Mouse (Mus musculus) intestine, postnatal 0 days (tissue): Measurements from ENCODE around the gene Olfr157. TPM values are rescaled to one million over a fixed set of nuclear protein-coding genes. Genes with fewer than 3 reads are reported as not detected.

Experiments
- ATAC-seq: fragments of 200-750 bp; cut with Nextera tagmentation; 2 replicates; pipeline ENCODE4 v1.8.0; 2017; ENCODE audit warnings: mild to moderate bottlenecking, moderate TSS enrichment, moderate library complexity
- H3K27ac ChIP-seq: fragments of 300-500 bp; sonication (generic); 2 replicates; pipeline ENCODE4 v1.5.1; 2014; ENCODE audit warnings: mild to moderate bottlenecking, low read depth, low read length, moderate library complexity
- H3K27me3 ChIP-seq: fragments of 300-500 bp; sonication (generic); replicated peaks from 2 replicates; pipeline ENCODE4 v1.6.1; 2014; ENCODE audit warnings: low read length, mixed read lengths; ENCODE audit not compliant: control insufficient read depth, insufficient read depth
- H3K36me3 ChIP-seq: fragments of 300-500 bp; sonication (generic); 2 replicates; pipeline ENCODE4 v1.6.1; 2014; ENCODE audit warnings: mild to moderate bottlenecking, moderate library complexity; ENCODE audit not compliant: control insufficient read depth, insufficient read depth
- H3K4me1 ChIP-seq: fragments of 300-500 bp; sonication (generic); replicated peaks from 2 replicates; pipeline ENCODE4 v1.6.1; 2014; ENCODE audit warnings: antibody characterized with exemption, low read length, mixed read lengths; ENCODE audit not compliant: control insufficient read depth, insufficient read depth
- H3K4me2 ChIP-seq: fragments of 300-500 bp; sonication (generic); replicated peaks from 2 replicates; pipeline ENCODE4 v1.6.1; 2014; ENCODE audit warnings: low read depth, mild to moderate bottlenecking, moderate library complexity
- H3K4me3 ChIP-seq: fragments of 300-500 bp; sonication (generic); 2 replicates; pipeline ENCODE4 v1.5.1; 2014; ENCODE audit warnings: low read depth, low read length
- H3K9ac ChIP-seq: fragments of 300-500 bp; sonication (generic); 2 replicates; pipeline ENCODE4 v1.6.1; 2014; ENCODE audit warnings: mild to moderate bottlenecking, low read depth, low read length
- H3K9me3 ChIP-seq: fragments of 300-500 bp; sonication (generic); 2 replicates; pipeline ENCODE4 v1.6.1; 2016; ENCODE audit warnings: mixed run types; ENCODE audit not compliant: control insufficient read depth
- CTCF ChIP-seq: sonication (generic); IDR thresholded peaks from 2 replicates; pipeline ENCODE4 v1.5.1; 2016; ENCODE audit warnings: low read depth, mild to moderate bottlenecking, control low read depth, antibody characterized with exemption, moderate library complexity
- WGBS: fragments of 180-500 bp; shearing (Covaris S2); extraction: QIAGEN DNeasy Blood & Tissue Kit; methylation state at CpG from one replicate; pipeline ENCODE4 v1.1.7; 2014; 5-methylcytosine and 5-hydroxymethylcytosine counted together
- polyA plus RNA-seq: library from polyadenylated mRNA; unstranded; fragments of >200 nt; fragmentation: Nextera tagmentation; extraction: Ambion mirVana; gene quantifications from 2 replicates; pipeline ENCODE4 v1.2.1, GENCODE M21; 2015

Olfr157 gene
- not detected in 2 replicates for polyA plus RNA-seq

DNA sequence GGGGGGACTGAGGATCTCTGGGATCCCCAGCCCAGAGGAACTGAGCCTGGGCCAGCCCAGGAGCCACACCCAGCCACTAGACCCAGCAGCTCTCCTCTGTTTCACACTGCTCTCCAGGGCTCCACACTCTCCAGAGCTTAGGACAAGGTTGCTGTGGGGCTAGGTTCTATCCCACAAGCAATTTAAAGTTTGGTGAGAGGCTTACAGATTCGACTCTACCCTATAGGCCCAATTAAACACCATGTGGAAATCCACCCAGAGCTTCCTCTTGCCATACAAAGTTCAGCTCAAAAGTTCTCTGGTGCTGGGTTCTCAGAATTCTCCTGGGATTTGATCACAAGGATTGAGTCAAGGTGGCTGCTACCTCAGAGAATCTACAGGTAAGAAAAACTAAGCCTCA lies at the start of gene Olfr157:
TSS of gene Olfr157 (minus strand) at position 101 of the 400 bp plus-strand sequence.
- Histone ChIP-seq H3K27me3 (no peaks in the 10 kb centered on the region), H3K9ac (no peak within 1 kb of the TSS), H3K4me1 (no peaks in the 10 kb centered on the region), H3K4me2 (no peak within 1 kb of the TSS), H3K4me3 (no peak within 1 kb of the TSS), H3K27ac (no peak within 1 kb of the TSS), H3K36me3 (no peaks in the 10 kb centered on the region), H3K9me3 (no peaks in the 10 kb centered on the region)
- ATAC-seq: no peak
- TF ChIP-seq CTCF: no peak
- WGBS: 44% methylated on average over 1 of the region's 1 CpGs

GRCm38 (mm10) chr4:43884196-43884595 lies 44.2 kb upstream of the Olfr157 start:
- Histone ChIP-seq H3K4me1 (no peaks in the 10 kb centered on the region), H3K9me3 (no peaks in the 10 kb centered on the region), H3K27me3 (no peaks in the 10 kb centered on the region), H3K4me2 (no peak overlapping the region), H3K36me3 (no peaks in the 10 kb centered on the region), H3K4me3 (no peak overlapping the region), H3K9ac (no peak overlapping the region), H3K27ac (no peak overlapping the region)
- TF ChIP-seq CTCF: no peak
- 49% methylated on average over 4 of the region's 4 CpGs for WGBS
- no peak for ATAC-seq

DNA sequence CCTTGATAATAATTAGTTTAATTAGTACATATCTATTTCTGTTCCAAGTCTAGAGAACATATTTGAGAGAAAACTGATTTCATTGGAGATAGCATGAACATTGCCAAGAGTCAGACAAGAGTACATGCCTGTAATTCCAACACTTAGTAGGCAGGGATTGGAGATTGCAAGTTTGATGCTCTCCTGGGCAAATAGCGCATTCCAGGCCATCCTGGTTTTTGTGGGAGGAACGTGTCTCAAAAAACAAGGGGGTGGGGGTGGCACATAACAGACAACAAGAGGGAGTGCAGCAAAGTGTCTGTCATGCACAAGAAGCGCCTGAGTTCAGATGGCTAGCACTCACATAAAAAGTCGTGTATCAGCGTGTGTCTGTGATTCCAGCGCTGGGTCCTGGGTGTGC lies 39.6 kb upstream of the Olfr157 start:
- H3K27ac ChIP-seq: no peak overlapping the region
- TF ChIP-seq CTCF: no peak
- H3K36me3 ChIP-seq: no peaks in the 10 kb centered on the region
- H3K4me3 ChIP-seq: no peak overlapping the region
- WGBS: 86% methylated on average over 6 of the region's 6 CpGs
- ATAC-seq: no peak
- H3K4me1 ChIP-seq: 0 out of 2 replicates have a peak, but pooled peaks cover 5% of the 10 kb centered on the region
- H3K9me3 ChIP-seq: no peaks in the 10 kb centered on the region
- no peaks in the 10 kb centered on the region for H3K27me3 ChIP-seq
- no peak overlapping the region for H3K9ac ChIP-seq
- H3K4me2 ChIP-seq: no peak overlapping the region

DNA sequence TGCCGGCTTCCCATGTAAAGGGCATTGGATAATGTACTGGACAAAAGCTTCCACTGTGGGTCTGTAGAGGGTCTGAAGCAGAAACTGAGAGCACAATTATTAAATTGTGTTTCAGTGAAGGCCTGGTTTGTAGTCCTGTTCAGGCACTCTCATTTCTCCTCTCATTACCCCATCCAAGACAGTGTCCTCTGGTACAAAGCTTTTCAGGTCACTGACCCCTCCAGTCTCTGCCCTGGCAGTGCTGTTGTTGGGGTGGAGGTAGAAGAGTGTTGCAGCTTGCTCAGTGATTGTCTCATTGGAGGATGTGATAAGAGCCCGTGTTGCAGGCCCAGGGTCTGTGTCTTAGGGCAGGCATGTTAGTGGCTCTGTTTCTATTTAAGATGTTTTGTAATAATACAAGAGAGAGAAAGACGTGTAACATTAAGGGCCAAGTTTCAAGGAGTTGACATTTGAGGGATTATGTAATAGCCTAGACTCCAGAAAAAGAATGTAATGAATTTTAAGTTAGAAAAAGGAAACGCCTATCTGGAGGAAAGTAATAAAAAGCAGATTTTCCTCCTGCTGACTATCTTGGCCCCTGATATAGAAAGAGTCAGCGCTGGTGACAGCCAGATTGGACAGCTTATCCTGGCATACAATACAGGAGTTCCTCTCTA lies 38.2 kb upstream of the Olfr157 start:
- no peak overlapping the region for H3K27ac ChIP-seq
- no peak overlapping the region for H3K4me3 ChIP-seq
- ATAC-seq: no peak
- 0 out of 2 replicates have a peak, but pooled peaks cover 5% of the 10 kb centered on the region for H3K4me1 ChIP-seq
- H3K27me3 ChIP-seq: no peaks in the 10 kb centered on the region
- no peak overlapping the region for H3K9ac ChIP-seq
- H3K4me2 ChIP-seq: no peak overlapping the region
- H3K9me3 ChIP-seq: no peaks in the 10 kb centered on the region
- WGBS: 34% methylated on average over 5 of the region's 5 CpGs
- no peak for TF ChIP-seq CTCF
- no peaks in the 10 kb centered on the region for H3K36me3 ChIP-seq

GRCm38 (mm10) chr4:43877230-43877629 lies 37.2 kb upstream of the Olfr157 start:
- H3K9me3 ChIP-seq: no peaks in the 10 kb centered on the region
- H3K9ac ChIP-seq: no peak overlapping the region
- no peak overlapping the region for H3K4me2 ChIP-seq
- H3K36me3 ChIP-seq: no peaks in the 10 kb centered on the region
- H3K4me1 ChIP-seq: 0 out of 2 replicates have a peak, but pooled peaks cover 5% of the 10 kb centered on the region
- TF ChIP-seq CTCF: no peak
- no peak for ATAC-seq
- no peak overlapping the region for H3K4me3 ChIP-seq
- 95% methylated on average over 1 of the region's 1 CpGs for WGBS
- H3K27ac ChIP-seq: no peak overlapping the region
- H3K27me3 ChIP-seq: no peaks in the 10 kb centered on the region

DNA sequence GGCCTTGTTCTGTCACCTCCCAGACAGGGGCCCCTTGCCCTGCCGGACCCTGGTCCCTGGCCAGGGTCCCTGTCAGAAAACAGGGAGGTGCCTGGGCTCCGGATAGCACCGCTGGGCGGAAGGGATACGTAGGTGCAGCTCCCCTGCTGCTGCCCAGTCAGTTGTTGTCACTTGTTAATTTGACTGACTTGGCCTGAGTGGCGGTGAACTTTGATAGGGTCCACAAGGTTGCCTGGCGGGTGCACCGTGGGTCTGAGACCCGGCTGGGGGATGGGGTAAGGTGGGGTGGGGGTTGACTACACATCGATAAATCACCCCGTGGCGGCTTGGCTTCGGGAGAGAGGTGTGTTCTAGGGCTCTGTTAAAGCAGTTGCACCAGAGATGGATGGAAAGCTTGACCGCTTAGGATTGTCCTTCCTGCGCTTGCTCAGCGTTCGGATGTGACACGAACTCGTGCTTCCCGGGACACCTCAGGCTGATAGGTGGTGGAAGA lies 36.0 kb upstream of the Olfr157 start:
- Histone ChIP-seq H3K9me3 (no peaks in the 10 kb centered on the region), H3K27me3 (no peaks in the 10 kb centered on the region), H3K36me3 (no peaks in the 10 kb centered on the region), H3K4me2 (peak overlapping the region; percentile 96), H3K27ac (no peak overlapping the region), H3K9ac (peak overlapping the region; percentile 71), H3K4me1 (0 out of 2 replicates have a peak, but pooled peaks cover 5% of the 10 kb centered on the region), H3K4me3 (peak overlapping the region; percentile 89)
- 1% methylated on average over 20 of the region's 20 CpGs for WGBS
- peak; percentile 27 for TF ChIP-seq CTCF
- ATAC-seq: peak; percentile 63; the same call in 1 of the 2 replicates
